Mouse (Mus musculus) kidney, postnatal 4 days (tissue): ENCODE measurements at regions not wholly inside any gene's neighbourhood (a gene's known extent, or its start where the extent isn't known, plus 50 kb on each side); places are given as distances from the start of the nearest gene placed in this dataset.

Experiments used
- DNase-seq, 2 experiments: peaks; one replicate each; pipeline ENCODE4 v3.0.0; 2021; ENCODE audit warnings: mixed read lengths in 2 of 2

DNA sequence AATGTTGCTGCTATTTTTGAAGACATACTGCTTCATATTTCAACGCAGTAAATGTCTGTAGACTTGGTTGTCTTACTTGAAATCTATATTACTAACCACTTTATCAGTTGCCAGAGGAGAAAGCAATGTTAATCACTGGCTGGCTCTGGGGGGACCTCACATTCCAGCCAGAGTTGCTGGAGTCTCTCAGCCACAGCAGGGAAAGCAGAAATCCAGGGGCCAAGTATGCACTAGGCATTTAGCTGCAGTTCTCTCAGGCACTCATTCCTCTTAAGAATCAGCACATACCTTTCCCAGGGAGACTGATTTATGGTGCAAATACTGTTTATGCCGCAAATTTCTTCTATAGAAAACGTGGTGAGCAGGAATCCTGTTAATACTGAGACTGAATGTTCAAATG lies 933.6 kb upstream of the Lcorl start:
- peak; percentile 19 to 31 for DNase-seq

DNA sequence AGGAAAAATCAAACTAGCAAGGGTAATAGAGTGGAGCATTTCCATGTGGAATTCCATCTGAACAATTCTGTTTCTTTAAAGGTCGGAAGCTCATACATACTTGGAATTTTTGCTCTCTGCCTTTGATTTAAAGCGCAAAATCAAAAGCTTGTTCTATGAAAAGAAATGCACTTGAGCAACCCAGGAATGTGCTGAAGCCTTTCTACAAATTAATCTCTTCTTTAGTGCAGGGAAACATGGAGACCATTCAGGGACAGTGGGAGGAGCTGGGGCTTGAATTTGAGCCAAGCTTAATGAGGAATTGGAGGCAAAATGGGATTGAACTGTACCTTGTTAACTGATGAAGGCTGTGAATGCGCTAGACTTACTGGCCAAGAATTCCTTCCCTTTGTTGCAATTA lies 933.1 kb upstream of the Lcorl start:
- peak; percentile 48 to 52 for DNase-seq

GRCm38 (mm10) chr5:46787079-46787478 lies 929.7 kb upstream of the Lcorl start:
- peak; percentile 18 to 35 for DNase-seq

DNA sequence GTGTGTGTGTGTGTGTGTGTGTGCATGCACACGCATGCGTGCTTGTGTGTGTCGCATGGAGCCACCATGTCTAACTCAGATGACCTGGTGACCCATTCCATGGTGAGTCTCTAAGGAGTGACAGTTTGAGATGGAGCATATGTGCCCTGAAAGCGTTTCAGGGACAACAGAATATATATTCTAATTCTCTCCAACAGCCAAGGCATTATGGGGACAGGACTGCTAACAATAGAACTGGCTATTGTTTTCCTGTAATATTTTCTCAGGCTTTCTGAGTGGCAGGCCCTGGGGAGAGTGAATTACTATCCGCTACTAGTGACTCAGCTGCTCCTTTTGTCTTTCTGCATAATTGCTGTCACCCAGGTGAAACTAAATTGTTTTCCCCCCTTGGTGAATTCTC lies 898.7 kb upstream of the Lcorl start:
- DNase-seq = no peak

- DNase-seq = no peak
Measured at GRCm38 (mm10) chr5:46740034-46740582, 882.7 kb upstream of the Lcorl start.

- no peak for DNase-seq
Measured at GRCm38 (mm10) chr5:46732510-46732909, 875.1 kb upstream of the Lcorl start.

- DNase-seq = no peak
Measured at GRCm38 (mm10) chr5:46732025-46732424, 874.6 kb upstream of the Lcorl start.

GRCm38 (mm10) chr5:46731297-46731696 lies 873.9 kb upstream of the Lcorl start:
- no peak for DNase-seq

- DNase-seq = peak; percentile 18 to 39
Measured at GRCm38 (mm10) chr5:46709596-46709995, 852.2 kb upstream of the Lcorl start.

DNA sequence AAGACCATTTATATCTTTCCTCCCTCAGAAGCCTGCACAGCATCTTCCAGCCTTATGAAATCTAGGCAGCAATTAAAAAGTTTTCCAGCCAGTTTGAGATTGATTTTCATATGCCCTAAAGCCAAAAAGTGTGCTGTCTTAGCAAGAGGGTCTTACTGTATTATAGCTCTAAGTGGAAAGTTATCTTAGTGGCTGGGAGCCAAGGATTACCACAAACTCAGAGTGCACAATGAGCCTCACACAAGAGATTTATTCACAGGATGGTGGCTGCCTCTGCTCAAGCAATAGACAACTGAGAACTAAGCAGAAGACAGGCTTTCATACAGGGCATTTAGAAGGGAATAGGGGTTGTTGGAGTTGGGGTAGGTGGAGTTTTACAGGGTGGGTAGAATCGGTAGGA lies 850.4 kb upstream of the Lcorl start:
- DNase-seq = no peak

DNA sequence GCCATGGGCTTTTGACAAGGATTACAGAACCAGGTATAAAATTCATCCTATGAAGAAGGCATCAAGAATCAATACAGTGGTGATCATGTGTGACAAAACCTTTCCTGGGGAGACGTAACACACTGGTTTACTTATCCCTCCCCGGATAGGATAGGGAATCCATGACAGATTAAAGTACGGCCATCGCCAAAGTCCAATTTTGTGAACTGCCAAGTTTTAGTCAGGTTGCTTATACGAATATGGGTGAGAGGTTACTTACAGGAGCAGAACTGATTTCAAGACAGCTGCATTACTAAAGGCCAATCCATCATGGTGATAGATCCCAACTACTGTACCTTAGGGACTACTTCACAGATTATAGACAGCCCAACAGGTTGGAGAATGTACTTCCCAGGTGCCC lies 849.6 kb upstream of the Lcorl start:
- no peak for DNase-seq

- DNase-seq = no peak
Measured at GRCm38 (mm10) chr5:46678007-46678406, 820.6 kb upstream of the Lcorl start.

- no peak for DNase-seq
Measured at GRCm38 (mm10) chr5:46674810-46675502, 817.5 kb upstream of the Lcorl start.

- DNase-seq = no peak
Measured at GRCm38 (mm10) chr5:46673413-46673812, 816.0 kb upstream of the Lcorl start.

- DNase-seq = no peak
Measured at GRCm38 (mm10) chr5:46670484-46670883, 813.1 kb upstream of the Lcorl start.

GRCm38 (mm10) chr5:46666250-46666649 lies 808.8 kb upstream of the Lcorl start:
- peak in 1 of 2 experiments; percentile 2 for DNase-seq

GRCm38 (mm10) chr5:46657065-46657464 lies 799.6 kb upstream of the Lcorl start:
- DNase-seq = no peak

GRCm38 (mm10) chr5:46654189-46654588 lies 796.8 kb upstream of the Lcorl start:
- no peak for DNase-seq

DNA sequence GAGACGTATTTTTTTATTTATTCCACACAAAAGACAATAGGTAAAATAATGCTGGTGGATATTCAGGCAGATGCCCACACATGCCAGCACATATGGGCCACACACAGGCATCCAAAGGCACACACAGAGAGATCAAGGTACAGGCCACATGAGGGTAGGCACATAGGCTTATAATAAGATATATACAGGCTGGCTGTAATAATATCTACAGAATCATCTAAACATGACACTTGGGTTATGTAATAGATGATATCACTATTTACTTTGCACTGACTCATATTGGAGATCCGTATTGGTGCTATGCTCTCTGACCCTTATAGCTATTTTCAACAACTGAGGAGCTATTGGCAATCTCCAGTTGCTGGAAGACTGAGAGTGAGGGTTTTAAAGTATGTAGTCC lies 785.6 kb upstream of the Lcorl start:
- DNase-seq = no peak

DNA sequence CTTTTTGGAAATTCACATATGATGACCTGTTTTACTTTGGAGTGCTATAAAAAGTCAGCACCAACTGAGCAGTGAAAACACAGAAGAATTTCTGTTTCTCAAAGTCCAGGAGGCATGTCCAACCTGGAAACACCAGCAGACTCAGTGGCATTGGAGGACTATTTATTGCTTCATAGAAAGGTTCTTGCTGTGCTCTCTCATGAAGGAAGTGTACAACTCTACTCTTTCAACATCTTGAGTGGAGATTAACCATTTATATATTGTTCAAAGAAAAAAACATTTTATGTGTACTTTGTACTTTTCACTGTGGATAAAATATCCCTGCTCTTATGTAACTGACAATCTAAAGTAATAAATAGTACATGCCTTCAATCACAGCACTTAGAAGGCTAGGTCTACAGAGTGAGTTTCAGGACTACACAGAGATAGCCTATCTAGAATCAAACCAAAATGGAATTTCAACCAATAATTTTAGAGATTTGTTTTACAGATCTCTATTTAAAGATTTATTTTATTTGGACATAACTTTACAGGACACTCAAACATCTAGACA lies 777.8 kb upstream of the Lcorl start:
- no peak for DNase-seq
